Comparison of ENCODE assay signal across 27 mouse cellular contexts in genomic region chr3:118510837-118511236, GRCm38 (mm10). TPM values are rescaled to one million over a fixed set of nuclear protein-coding genes. Genes with fewer than 3 reads are reported as not detected.
A peak's percentile ranks its signal among the peaks of the same experiment; 100 is the strongest.
DNase-seq lines count a peak whose midpoint lies in the region; ATAC-seq and TF ChIP-seq lines count a peak whose summit lies in the region.
"Had no signal": no experiment of that assay in that cellular context is flagged by ENCODE, and none has a peak within 500 bp of the region (broad histone marks: within the 10 kb centered on the region; RNA-seq: fewer than 3 reads in every experiment).

No protein-coding gene starts in this region.

- H3K4me1 ChIP-seq in hindbrain, embryonic 12.5 days = 0 out of 2 replicates have a peak, but pooled peaks cover 6% of the 10 kb centered on the region
- no peaks in the 10 kb centered on the region for H3K4me1 ChIP-seq in hindbrain, embryonic 11.5 days (replicated peaks; ENCODE audit: control insufficient read depth, insufficient read depth, low read length)
- H3K4me1 ChIP-seq in midbrain, embryonic 15.5 days = peaks cover 18% of the 10 kb centered on the region
- no peaks in the 10 kb centered on the region for H3K4me1 ChIP-seq in stomach, postnatal 0 days (replicated peaks; ENCODE audit: control insufficient read depth, insufficient read depth)
- H3K4me1 ChIP-seq: embryonic facial prominence, embryonic 12.5 days; embryonic facial prominence, embryonic 15.5 days; heart, embryonic 12.5 days; heart, embryonic 15.5 days had no signal

- H3K27ac ChIP-seq in hindbrain, embryonic 12.5 days = no peak overlapping the region
- no peak overlapping the region for H3K27ac ChIP-seq in hindbrain, embryonic 11.5 days (ENCODE audit: low read depth, low read length)
- H3K27ac ChIP-seq in layer of hippocampus, adult 2 months = peak overlapping the region; percentile 77
- no peak overlapping the region for H3K27ac ChIP-seq in midbrain, embryonic 15.5 days
- no peak overlapping the region for H3K27ac ChIP-seq in stomach, postnatal 0 days (replicated peaks)
- H3K27ac ChIP-seq: embryonic facial prominence, embryonic 12.5 days; embryonic facial prominence, embryonic 15.5 days; forebrain, embryonic 12.5 days; forebrain, embryonic 15.5 days; heart, embryonic 15.5 days; hindbrain, embryonic 15.5 days had no signal

- H3K27me3 ChIP-seq in hindbrain, embryonic 12.5 days = no peaks in the 10 kb centered on the region
- no peaks in the 10 kb centered on the region for H3K27me3 ChIP-seq in hindbrain, embryonic 11.5 days (ENCODE audit: control insufficient read depth, insufficient read depth, low read length)
- no peaks in the 10 kb centered on the region for H3K27me3 ChIP-seq in midbrain, embryonic 15.5 days (replicated peaks)
- no peaks in the 10 kb centered on the region for H3K27me3 ChIP-seq in stomach, postnatal 0 days (ENCODE audit: control insufficient read depth, insufficient read depth, low read length)
- H3K27me3 ChIP-seq: embryonic facial prominence, embryonic 12.5 days; embryonic facial prominence, embryonic 15.5 days; forebrain, embryonic 12.5 days; forebrain, embryonic 15.5 days; heart, embryonic 12.5 days; heart, embryonic 15.5 days; hindbrain, embryonic 15.5 days had no signal

- H3K36me3 ChIP-seq in hindbrain, embryonic 12.5 days = no peaks in the 10 kb centered on the region
- no peaks in the 10 kb centered on the region for H3K36me3 ChIP-seq in hindbrain, embryonic 11.5 days (ENCODE audit: control insufficient read depth, insufficient read depth, low read length)
- H3K36me3 ChIP-seq in midbrain, embryonic 15.5 days (replicated peaks) = no peaks in the 10 kb centered on the region
- H3K36me3 ChIP-seq in stomach, postnatal 0 days (ENCODE audit: control insufficient read depth, insufficient read depth, low read length) = no peaks in the 10 kb centered on the region
- H3K36me3 ChIP-seq: embryonic facial prominence, embryonic 12.5 days; embryonic facial prominence, embryonic 15.5 days; forebrain, embryonic 12.5 days; heart, embryonic 12.5 days; heart, embryonic 15.5 days; hindbrain, embryonic 15.5 days had no signal

- no peaks in the 10 kb centered on the region for H3K9me3 ChIP-seq in hindbrain, embryonic 12.5 days (replicated peaks)
- H3K9me3 ChIP-seq in hindbrain, embryonic 11.5 days (ENCODE audit: control insufficient read depth, low read length) = no peaks in the 10 kb centered on the region
- H3K9me3 ChIP-seq in midbrain, embryonic 15.5 days = no peaks in the 10 kb centered on the region
- no peaks in the 10 kb centered on the region for H3K9me3 ChIP-seq in stomach, postnatal 0 days (ENCODE audit: control insufficient read depth, low read length)
- H3K9me3 ChIP-seq: embryonic facial prominence, embryonic 12.5 days; embryonic facial prominence, embryonic 15.5 days; forebrain, embryonic 12.5 days; forebrain, embryonic 15.5 days; heart, embryonic 12.5 days; heart, embryonic 15.5 days; hindbrain, embryonic 15.5 days had no signal

- TF ChIP-seq POLR2A in brain, embryonic 14.5 days (IDR thresholded peaks at IDR 0.05; ENCODE audit: borderline replicate concordance, extremely low read depth, insufficient read depth, insufficient read length, poor library complexity, severe bottlenecking) = no peak

- H3K9ac ChIP-seq in hindbrain, embryonic 12.5 days = no peak overlapping the region
- no peak overlapping the region for H3K9ac ChIP-seq in hindbrain, embryonic 11.5 days (ENCODE audit: low read depth, low read length)
- no peak overlapping the region for H3K9ac ChIP-seq in midbrain, embryonic 15.5 days
- H3K9ac ChIP-seq in stomach, postnatal 0 days (ENCODE audit: low read length) = no peak overlapping the region
- H3K9ac ChIP-seq: embryonic facial prominence, embryonic 12.5 days; embryonic facial prominence, embryonic 15.5 days; forebrain, embryonic 12.5 days; forebrain, embryonic 15.5 days; heart, embryonic 12.5 days; heart, embryonic 15.5 days; hindbrain, embryonic 15.5 days had no signal

- WGBS in hindbrain, embryonic 12.5 days = 78% methylated on average over 4 of the region's 4 CpGs
- 78% methylated on average over 4 of the region's 4 CpGs for WGBS in hindbrain, embryonic 11.5 days
- WGBS in midbrain, embryonic 15.5 days = 46% methylated on average over 4 of the region's 4 CpGs
- 81% methylated on average over 4 of the region's 4 CpGs for WGBS in stomach, postnatal 0 days

- DNase-seq in hindbrain, embryonic 11.5 days (ENCODE audit: low spot score) = no peak
- no peak for DNase-seq in layer of hippocampus, adult 2 months (ENCODE audit: low spot score in 2 of 2)
- no peak for DNase-seq in layer of hippocampus, adult 11-12 months (ENCODE audit: low spot score)
- peak; percentile 39 for DNase-seq in brain, embryonic 14.5 days (ENCODE audit: low read depth)
- no peak for DNase-seq in stomach, postnatal 0 days (ENCODE audit: low spot score)
- DNase-seq: adrenal gland, adult 8-10 months; adrenal gland, postnatal 25 days; cerebellum, adult 18-20 months; cerebellum, adult 9-10 months; cerebellum, postnatal 14 days; gastrocnemius, postnatal 25 days; heart, adult 18-20 months; heart, postnatal 10 days; heart, postnatal 4 days had no signal

- TF ChIP-seq CTCF in layer of hippocampus, adult 2 months (conservative IDR thresholded peaks at IDR 0.05) = no peak
- TF ChIP-seq CTCF in brain, embryonic 14.5 days (IDR thresholded peaks at IDR 0.05; ENCODE audit: borderline replicate concordance, extremely low read depth, insufficient read depth, insufficient read length) = no peak
- TF ChIP-seq CTCF in stomach, postnatal 0 days (IDR thresholded peaks at IDR 0.05; ENCODE audit: low read depth) = no peak

- H3K4me3 ChIP-seq in hindbrain, embryonic 12.5 days = no peak overlapping the region
- H3K4me3 ChIP-seq in hindbrain, embryonic 11.5 days (ENCODE audit: low read depth, low read length) = no peak overlapping the region
- no peak overlapping the region for H3K4me3 ChIP-seq in layer of hippocampus, adult 2 months
- no peak overlapping the region for H3K4me3 ChIP-seq in midbrain, embryonic 15.5 days
- no peak overlapping the region for H3K4me3 ChIP-seq in stomach, postnatal 0 days (ENCODE audit: low read depth, low read length)
- H3K4me3 ChIP-seq: embryonic facial prominence, embryonic 12.5 days; embryonic facial prominence, embryonic 15.5 days; erythroblast, embryonic 14.5 days; forebrain, embryonic 12.5 days; forebrain, embryonic 15.5 days; heart, embryonic 12.5 days; heart, embryonic 15.5 days; hindbrain, embryonic 15.5 days had no signal

- no peak for TF ChIP-seq EP300 in stomach, postnatal 0 days (optimal IDR thresholded peaks at IDR 0.05)

- H3K4me2 ChIP-seq in hindbrain, embryonic 12.5 days (replicated peaks) = no peak overlapping the region
- no peak overlapping the region for H3K4me2 ChIP-seq in hindbrain, embryonic 11.5 days (replicated peaks; ENCODE audit: low read depth, low read length)
- H3K4me2 ChIP-seq in midbrain, embryonic 15.5 days = no peak overlapping the region
- no peak overlapping the region for H3K4me2 ChIP-seq in stomach, postnatal 0 days (replicated peaks; ENCODE audit: low read depth)
- H3K4me2 ChIP-seq: embryonic facial prominence, embryonic 12.5 days; embryonic facial prominence, embryonic 15.5 days; forebrain, embryonic 12.5 days; forebrain, embryonic 15.5 days; heart, embryonic 12.5 days; heart, embryonic 15.5 days; hindbrain, embryonic 15.5 days had no signal

- ATAC-seq in hindbrain, embryonic 12.5 days (ENCODE audit: low FRiP score) = peak; percentile 64; the same call in 1 of the 2 replicates
- ATAC-seq in hindbrain, embryonic 11.5 days (ENCODE audit: low FRiP score) = no peak
- 0 out of 2 replicates have a peak, but pooled peaks have one; percentile 45 for ATAC-seq in midbrain, embryonic 15.5 days (replicated peaks)
- ATAC-seq in stomach, postnatal 0 days (ENCODE audit: low FRiP score, low TSS enrichment) = no peak
- no peak for ATAC-seq in erythroblast, adult 5-6 weeks (replicated peaks; ENCODE audit: low FRiP score, poor library complexity, severe bottlenecking)
- ATAC-seq: activated CD4-positive, CD25-positive, alpha-beta regulatory T cell, adult 4 months; forebrain, embryonic 15.5 days; inflammation-experienced regulatory T-cells, adult 6 months had no signal

RNA-seq across cellular contexts. Expression of gene Dpyd, which starts 51.1 kb away (rescaled TPM):
- polyA plus RNA-seq in hindbrain, embryonic 12.5 days (2016; fragmentation: Nextera tagmentation; extraction: Ambion mirVana) = 5.7 and 6.6 TPM in 2 replicates
- polyA plus RNA-seq in hindbrain, embryonic 11.5 days (2014; fragmentation: Nextera tagmentation; extraction: Ambion mirVana) = 3.6 and 4.1 TPM in 2 replicates
- total RNA-seq in layer of hippocampus, adult 2 months (2021) = 10 to 100 TPM; 17.9 to 18.7 TPM
- polyA plus RNA-seq in brain, embryonic 14.5 days (2012; rRNA removed) = 1.6 and 2.2 TPM in 2 replicates
- 4.7 and 5.1 TPM in 2 replicates for polyA plus RNA-seq in midbrain, embryonic 15.5 days (2015; fragmentation: Nextera tagmentation; extraction: Ambion mirVana)
- 3.5 and 4.2 TPM in 2 replicates for polyA plus RNA-seq in stomach, postnatal 0 days (2015; fragmentation: Nextera tagmentation; extraction: Ambion mirVana)
- 1.2 TPM in 1 of 2 replicates, not detected in the other for total RNA-seq in erythroblast, adult 5-6 weeks (2015; ENCODE audit: low replicate concordance)
- not detected in 2 replicates for total RNA-seq in erythroblast, adult 5-6 weeks (2017; ENCODE audit: low replicate concordance)
- polyA plus RNA-seq: activated CD4-positive, CD25-positive, alpha-beta regulatory T cell, adult 4 months; erythroblast, embryonic 14.5 days; inflammation-experienced regulatory T-cells, adult 6 months had no signal

Comparison
In these comparisons a context has a peak if more than half of its experiments do, and no peak if none do; other contexts are left out.
1. ATAC-seq: peak in hindbrain, embryonic 12.5 days (single experiment) and midbrain, embryonic 15.5 days (single experiment); none in hindbrain, embryonic 11.5 days (single experiment), stomach, postnatal 0 days (single experiment) and erythroblast, adult 5-6 weeks (single experiment).